In genomic region chr16:4519157-4519556, GRCm38 (mm10) we compare ENCODE assay signal across 15 mouse cellular contexts. TPM values are rescaled to one million over a fixed set of nuclear protein-coding genes. Genes with fewer than 3 reads are reported as not detected.
DNase-seq lines count a peak whose midpoint lies in the region; ATAC-seq and TF ChIP-seq lines count a peak whose summit lies in the region.
"Had no signal": no experiment of that assay in that cellular context is flagged by ENCODE, and none has a peak within 500 bp of the region (broad histone marks: within the 10 kb centered on the region; RNA-seq: fewer than 3 reads in every experiment).

No protein-coding gene starts in this region.

- H3K4me2 ChIP-seq in heart, embryonic 15.5 days, result peak overlapping the region; percentile 61
- H3K4me2 ChIP-seq: limb, embryonic 15.5 days; midbrain, embryonic 13.5 days had no signal

- TF ChIP-seq EP300 in MEL (IDR thresholded peaks at IDR 0.05; ENCODE audit: low read depth in 1 of 2, low read length in 2 of 2), result no peak

- TF ChIP-seq CTCF in MEL (IDR thresholded peaks at IDR 0.05 in 2 of 3, conservative IDR thresholded peaks at IDR 0.05 in 1 of 3; ENCODE audit: control insufficient read depth in 1 of 3, insufficient read depth in 1 of 3, low read depth in 2 of 3, low read length in 3 of 3, poor library complexity in 1 of 3, severe bottlenecking in 1 of 3), result no peak
- TF ChIP-seq CTCF in cerebellum, adult 2 months (IDR thresholded peaks at IDR 0.05; ENCODE audit: borderline replicate concordance, insufficient read depth, low read depth, low read length), result no peak

- no peak for TF ChIP-seq POLR2A in MEL (IDR thresholded peaks at IDR 0.05; ENCODE audit: control insufficient read depth in 1 of 2, insufficient read depth in 1 of 2, low read depth in 1 of 2, low read length in 2 of 2, poor library complexity in 1 of 2)
- no peak for TF ChIP-seq POLR2A in cerebellum, adult 2 months (IDR thresholded peaks at IDR 0.05; ENCODE audit: borderline replicate concordance, insufficient read depth, low read length)

- H3K79me2 ChIP-seq in MEL (ENCODE audit: control insufficient read depth, insufficient read depth, low read length, poor library complexity), result no peaks in the 10 kb centered on the region

- TF ChIP-seq RAD21 in MEL (IDR thresholded peaks at IDR 0.05; ENCODE audit: low read depth, low read length), result no peak

- no peaks in the 10 kb centered on the region for H3K9me3 ChIP-seq in heart, embryonic 15.5 days (replicated peaks)
- H3K9me3 ChIP-seq in MEL (replicated peaks; ENCODE audit: insufficient read depth, low read length), result no peaks in the 10 kb centered on the region
- H3K9me3 ChIP-seq: limb, embryonic 15.5 days; midbrain, embryonic 13.5 days had no signal

- 59% methylated on average over 4 of the region's 4 CpGs for WGBS in heart, embryonic 15.5 days
- WGBS in cerebellum, adult 2 months, result 3% methylated on average over 4 of the region's 4 CpGs

- H3K4me1 ChIP-seq in heart, embryonic 15.5 days (replicated peaks), result peaks cover 54% of the 10 kb centered on the region
- peaks cover 0 to 18% of the 10 kb centered on the region in 2 experiments; a peak in 2 of 4 replicates for H3K4me1 ChIP-seq in MEL (ENCODE audit: control insufficient read depth in 1 of 2, insufficient read depth in 2 of 2, low read length in 2 of 2)
- H3K4me1 ChIP-seq in cerebellum, adult 2 months (ENCODE audit: control insufficient read depth, insufficient read depth, low read length), result peaks cover 6% of the 10 kb centered on the region

- no peak for DNase-seq in heart, adult 18-20 months
- DNase-seq in MEL (ENCODE audit: low read depth, low spot score), result no peak
- peak; percentile 45 to 58 for DNase-seq in cerebellum, adult 2 months
- DNase-seq in embryo, embryonic 10 days (ENCODE audit: low spot score), result no peak
- DNase-seq in urinary bladder, postnatal 25 days (ENCODE audit: low spot score), result no peak
- no peak for DNase-seq in layer of hippocampus, adult 9-11 months
- DNase-seq: embryo, embryonic 11 days; gastrocnemius, postnatal 10 days; thymus, adult 18-20 months had no signal

- no peaks in the 10 kb centered on the region for H3K27me3 ChIP-seq in heart, embryonic 15.5 days
- H3K27me3 ChIP-seq in MEL (ENCODE audit: control insufficient read depth in 1 of 2, insufficient read depth in 2 of 2, low read length in 2 of 2), result no peaks in the 10 kb centered on the region
- H3K27me3 ChIP-seq in cerebellum, adult 2 months (ENCODE audit: control insufficient read depth, insufficient read depth, low read length), result no peaks in the 10 kb centered on the region
- H3K27me3 ChIP-seq: limb, embryonic 15.5 days; midbrain, embryonic 13.5 days had no signal

- peak overlapping the region; percentile 8; the same call in 1 of the 2 replicates for H3K4me3 ChIP-seq in heart, embryonic 15.5 days
- no peak overlapping the region for H3K4me3 ChIP-seq in MEL (ENCODE audit: control insufficient read depth in 1 of 2, insufficient read depth in 1 of 2, low read depth in 2 of 2, low read length in 2 of 2)
- H3K4me3 ChIP-seq in cerebellum, adult 2 months (replicated peaks; ENCODE audit: insufficient read depth, low read depth, low read length), result no peak overlapping the region
- H3K4me3 ChIP-seq: limb, embryonic 15.5 days; midbrain, embryonic 13.5 days had no signal

- no peaks in the 10 kb centered on the region for H3K36me3 ChIP-seq in heart, embryonic 15.5 days
- H3K36me3 ChIP-seq in MEL (ENCODE audit: control insufficient read depth in 1 of 2, insufficient read depth in 2 of 2, low read length in 2 of 2), result peaks cover 0 to 11% of the 10 kb centered on the region in 2 experiments; a peak in 2 of 4 replicates
- H3K36me3 ChIP-seq: limb, embryonic 15.5 days; midbrain, embryonic 13.5 days had no signal

- peak overlapping the region; percentile 50 for H3K27ac ChIP-seq in heart, embryonic 15.5 days
- no peak overlapping the region for H3K27ac ChIP-seq in MEL (ENCODE audit: control insufficient read depth, low read depth, low read length)
- no peak overlapping the region for H3K27ac ChIP-seq in cerebellum, adult 2 months (ENCODE audit: insufficient read depth, low read length)
- H3K27ac ChIP-seq: kidney, postnatal 0 days; limb, embryonic 15.5 days; midbrain, embryonic 13.5 days had no signal

- 0 out of 2 replicates have a peak overlapping the region, but pooled peaks have one; percentile 37 for H3K9ac ChIP-seq in heart, embryonic 15.5 days
- no peak overlapping the region for H3K9ac ChIP-seq in MEL (ENCODE audit: control insufficient read depth, low read depth, low read length, poor library complexity, severe bottlenecking)
- H3K9ac ChIP-seq: limb, embryonic 15.5 days; midbrain, embryonic 13.5 days had no signal

- ATAC-seq in heart, embryonic 15.5 days (replicated peaks; ENCODE audit: insufficient number of reproducible peaks, insufficient read depth, low FRiP score, low read depth), result no peak
- ATAC-seq in hematopoietic stem cell, adult 5-6 weeks (replicated peaks in 1 of 2; ENCODE audit: insufficient read depth in 1 of 2, low FRiP score in 2 of 2, low TSS enrichment in 1 of 2, low read depth in 1 of 2, poor library complexity in 2 of 2, severe bottlenecking in 2 of 2), result peak; percentile 57 to 71
- ATAC-seq: inflammation-experienced regulatory T-cells, adult 6 months; midbrain, embryonic 13.5 days had no signal

TF ChIP-seq in MEL, 35 proteins besides CTCF, POLR2A, EP300 and RAD21:
- 0 out of 2 replicates have a peak, but pooled peaks have one; percentile 26 for TF ChIP-seq GATA1 (IDR thresholded peaks at IDR 0.05; ENCODE audit: low read depth, low read length)
- TF ChIP-seq SMC3 (IDR thresholded peaks at IDR 0.05; ENCODE audit: low read depth, low read length), result no peak
- TF ChIP-seq ZKSCAN1 (IDR thresholded peaks at IDR 0.05; ENCODE audit: low read depth, low read length), result no peak

RNA-seq across cellular contexts. Expression of gene Srl, which starts 22.5 kb away (rescaled TPM):
- polyA plus RNA-seq in heart, embryonic 15.5 days (2015; fragmentation: Nextera tagmentation; extraction: Ambion mirVana), result 227 and 253 TPM in 2 replicates
- total RNA-seq in heart, adult 18-20 months (2021), result 100 to 1,000 TPM; 782 to 831 TPM
- 14.6 and 18.8 TPM in 2 replicates for total RNA-seq in MEL (2012; rRNA removed)
- polyA plus RNA-seq in MEL (2012; ENCODE audit: insufficient read depth in 1 of 2, insufficient read length in 2 of 2, low read depth in 1 of 2, low replicate concordance in 2 of 2, missing spikeins in 1 of 2), result 10 to 100 TPM in 1 of 2 experiments, not detected in 1; 15.3 TPM
- polyA plus RNA-seq in cerebellum, adult 2 months (2012; rRNA removed), result 8.8 and 10.0 TPM in 2 replicates
- 21.6 and 34.5 TPM in 2 replicates for total RNA-seq in hematopoietic stem cell, adult 5-6 weeks (2017)

RNA-seq across cellular contexts. Expression of gene Tfap4, which starts 40.5 kb away (rescaled TPM):
- polyA plus RNA-seq in heart, embryonic 15.5 days (2015; fragmentation: Nextera tagmentation; extraction: Ambion mirVana), result 5.6 and 7.1 TPM in 2 replicates
- 1 to 10 TPM; 2.1 to 2.6 TPM for total RNA-seq in heart, adult 18-20 months (2021)
- total RNA-seq in MEL (2012; rRNA removed), result 26.2 and 26.3 TPM in 2 replicates
- polyA plus RNA-seq in MEL (2012; ENCODE audit: insufficient read depth in 1 of 2, insufficient read length in 2 of 2, low read depth in 1 of 2, low replicate concordance in 2 of 2, missing spikeins in 1 of 2), result 100 to 1,000 TPM in 1 of 2 experiments, 10 to 100 TPM in 1; 40.3 to 217 TPM
- polyA plus RNA-seq in cerebellum, adult 2 months (2012; rRNA removed), result 9.8 and 9.9 TPM in 2 replicates
- 49.7 and 59.2 TPM in 2 replicates for total RNA-seq in hematopoietic stem cell, adult 5-6 weeks (2017)

Comparison
In these comparisons a context has a peak if more than half of its experiments do, and no peak if none do; other contexts are left out.
1. DNase-seq: peak in cerebellum, adult 2 months (2 of 2); none in heart, adult 18-20 months (0 of 2), MEL (single experiment), embryo, embryonic 10 days (single experiment), urinary bladder, postnatal 25 days (single experiment) and layer of hippocampus, adult 9-11 months (single experiment).
2. RNA of gene Srl, which starts 22.5 kb away (total RNA-seq): 782 to 831 TPM in heart, adult 18-20 months; 21.6 to 34.5 TPM in hematopoietic stem cell, adult 5-6 weeks and 14.6 to 18.8 TPM in MEL; every median in the first group is over 10 times any median in the second.